ENCODE assay signal across 9 mouse cellular contexts in genomic region chr3:101110043-101110837, GRCm38 (mm10). TPM values are rescaled to one million over a fixed set of nuclear protein-coding genes. Genes with fewer than 3 reads are reported as not detected.
DNase-seq lines count a peak whose midpoint lies in the region; ATAC-seq lines count a peak whose summit lies in the region.
"Had no signal": no experiment of that assay in that cellular context is flagged by ENCODE, and none has a peak within 500 bp of the region (broad histone marks: within the 10 kb centered on the region; RNA-seq: fewer than 3 reads in every experiment).

Gene Ptgfrn (minus strand): TSS chr3:101110278.

- H3K4me1 ChIP-seq in erythroblast, embryonic 14.5 days (ENCODE audit: control insufficient read depth): no peaks in the 10 kb centered on the region
- peaks cover 27% of the 10 kb centered on the region for H3K4me1 ChIP-seq in hindbrain, embryonic 16.5 days (ENCODE audit: control insufficient read depth, insufficient read depth, low read depth, low read length)

- H3K27me3 ChIP-seq in erythroblast, embryonic 14.5 days (ENCODE audit: control insufficient read depth): peaks cover 49% of the 10 kb centered on the region
- no peaks in the 10 kb centered on the region for H3K27me3 ChIP-seq in hindbrain, embryonic 16.5 days (replicated peaks; ENCODE audit: control insufficient read depth, insufficient read depth, low read length)
- H3K27me3 ChIP-seq: CH12.LX had no signal

- DNase-seq in cerebellum, adult 9-11 months: peak; percentile 18
- peak; percentile 76 for DNase-seq in gastrocnemius, postnatal 14 days
- DNase-seq in left cerebral cortex, postnatal 36 days (ENCODE audit: low spot score in 2 of 2): peak; percentile 51 to 67
- peak; percentile 80 for DNase-seq in mesoderm, embryonic 11.5 days (ENCODE audit: low read depth, low spot score)
- DNase-seq in spleen, postnatal 4 days (ENCODE audit: low spot score in 2 of 2): peak; percentile 15 to 66

- H3K27ac ChIP-seq in hindbrain, embryonic 16.5 days (ENCODE audit: low read depth, low read length): peak within 1 kb of the TSS; percentile 80

- ATAC-seq in erythroblast, adult 5-6 weeks (replicated peaks; ENCODE audit: low FRiP score, poor library complexity, severe bottlenecking): no peak
- ATAC-seq in hindbrain, embryonic 16.5 days: peak; percentile 75

- no peaks in the 10 kb centered on the region for H3K36me3 ChIP-seq in erythroblast, embryonic 14.5 days (ENCODE audit: control insufficient read depth)
- H3K36me3 ChIP-seq in hindbrain, embryonic 16.5 days (ENCODE audit: control insufficient read depth, insufficient read depth, low read length): no peaks in the 10 kb centered on the region

- intact Hi-C loops in gastrocnemius, postnatal 14 days (cut with DNase I; ENCODE audit: low total_unique reads): no loop called here
- intact Hi-C loops in left cerebral cortex, postnatal 36 days (cut with DNase I): no loop called here

- H3K4me2 ChIP-seq in hindbrain, embryonic 16.5 days (ENCODE audit: low read length): peak within 1 kb of the TSS; percentile 96

- peak within 1 kb of the TSS; percentile 94 for H3K9ac ChIP-seq in hindbrain, embryonic 16.5 days (ENCODE audit: low read depth, low read length)

- no peaks in the 10 kb centered on the region; the same call in 1 of the 2 replicates for H3K9me3 ChIP-seq in erythroblast, embryonic 14.5 days (ENCODE audit: control insufficient read depth, low read length)
- no peaks in the 10 kb centered on the region for H3K9me3 ChIP-seq in hindbrain, embryonic 16.5 days (ENCODE audit: control insufficient read depth, low read length)

- peak within 1 kb of the TSS; percentile 44 for H3K4me3 ChIP-seq in erythroblast, embryonic 14.5 days (replicated peaks)
- H3K4me3 ChIP-seq in hindbrain, embryonic 16.5 days (ENCODE audit: low read length): peak within 1 kb of the TSS; percentile 88

- WGBS in hindbrain, embryonic 16.5 days: 2% methylated on average over 46 of the region's 81 CpGs

RNA-seq across cellular contexts. Expression of gene Ptgfrn, which starts in this region (rescaled TPM):
- not detected in 2 replicates for polyA plus RNA-seq in erythroblast, embryonic 14.5 days (2012)
- 6.3 TPM in 1 of 2 replicates, not detected in the other for total RNA-seq in erythroblast, adult 5-6 weeks (2015; ENCODE audit: low replicate concordance)
- total RNA-seq in erythroblast, adult 5-6 weeks (2017; ENCODE audit: low replicate concordance): 0.09 TPM in 1 of 2 replicates, not detected in the other
- total RNA-seq in gastrocnemius, postnatal 14 days (2021): 10 to 100 TPM; 31.6 to 39.6 TPM
- 2.8 and 3.1 TPM in 2 replicates for polyA plus RNA-seq in hindbrain, embryonic 16.5 days (2015; fragmentation: Nextera tagmentation; extraction: Ambion mirVana)
- total RNA-seq in left cerebral cortex, postnatal 36 days (2021): 10 to 100 TPM; 36.9 to 41.2 TPM
- total RNA-seq: CH12.LX had no signal

Comparison
In these comparisons a context has a peak if more than half of its experiments do, and no peak if none do; other contexts are left out.
1. RNA of gene Ptgfrn (total RNA-seq): 36.9 to 41.2 TPM in left cerebral cortex, postnatal 36 days and 31.6 to 39.6 TPM in gastrocnemius, postnatal 14 days; 0.09 to 6.3 TPM in erythroblast, adult 5-6 weeks; every median in the first group is over 4 times any median in the second.
2. DNase-seq: peak in every context shown above with its lines; median percentile 80 in mesoderm, embryonic 11.5 days; 76 in gastrocnemius, postnatal 14 days; 59 in left cerebral cortex, postnatal 36 days; 40 in spleen, postnatal 4 days; 18 in cerebellum, adult 9-11 months.